Mouse (Mus musculus) urinary bladder, postnatal 4 days (tissue): ENCODE results near the gene Btg4.
"Not testable (repeated sequence)": the region's sequence is repeated elsewhere in the genome, so short reads cannot be mapped to it uniquely, and the experiment has no call there.

Source experiments
- DNase-seq, 2 experiments: peaks; one replicate each; pipeline ENCODE4 v3.0.0; 2021 to 2022; ENCODE audit warnings: low spot score in 2 of 2

Gene Btg4

GRCm38 (mm10) chr9:51081614-51082013, 20.9 kb downstream of the Btg4 start:
- DNase-seq = no peak

GRCm38 (mm10) chr9:51093697-51094096, 33.0 kb downstream of the Btg4 start:
- no peak for DNase-seq

- no peak for DNase-seq
These were observed 35.6 kb downstream of the Btg4 start for GRCm38 (mm10) chr9:51096306-51096705.

GRCm38 (mm10) chr9:51101756-51102425, 41.2 kb downstream of the Btg4 start, which contains the start of gene 4833427G06Rik:
TSS of gene 4833427G06Rik (minus strand) at chr9:51102078.
- DNase-seq = peak; percentile 34 to 62

GRCm38 (mm10) chr9:51102963-51103807, 42.5 kb downstream of the Btg4 start:
- peak; percentile 24 to 72 for DNase-seq

- DNase-seq = peak in 1 of 2 experiments; percentile 67
These were observed 43.3 kb downstream of the Btg4 start for GRCm38 (mm10) chr9:51103808-51104514.

- DNase-seq = no peak
These were observed 45.0 kb downstream of the Btg4 start for GRCm38 (mm10) chr9:51105751-51106150.

GRCm38 (mm10) chr9:51114767-51115166, 54.1 kb downstream of the Btg4 start:
- no peak for DNase-seq

GRCm38 (mm10) chr9:51136985-51137384, 76.3 kb downstream of the Btg4 start:
- DNase-seq = peak in 1 of 2 experiments; percentile 54

GRCm38 (mm10) chr9:51137432-51137831, 76.7 kb downstream of the Btg4 start:
- peak in 1 of 2 experiments; percentile 20 for DNase-seq

- DNase-seq = no peak
These were observed 77.1 kb downstream of the Btg4 start for GRCm38 (mm10) chr9:51137836-51138235.

- no peak for DNase-seq
These were observed 77.6 kb downstream of the Btg4 start for GRCm38 (mm10) chr9:51138301-51138700.

- not testable (repeated sequence) for DNase-seq
These were observed 78.7 kb downstream of the Btg4 start for GRCm38 (mm10) chr9:51139401-51139800.

GRCm38 (mm10) chr9:51140711-51141110, 80.0 kb downstream of the Btg4 start:
- no peak for DNase-seq

GRCm38 (mm10) chr9:51143437-51143836, 82.7 kb downstream of the Btg4 start:
- no peak for DNase-seq

GRCm38 (mm10) chr9:51144218-51144617, 83.5 kb downstream of the Btg4 start:
- peak in 1 of 2 experiments; percentile 30 for DNase-seq

- DNase-seq = peak in 1 of 2 experiments; percentile 56
These were observed 85.8 kb downstream of the Btg4 start for GRCm38 (mm10) chr9:51146496-51146895.

GRCm38 (mm10) chr9:51147294-51147693, 86.6 kb downstream of the Btg4 start:
- DNase-seq = peak in 1 of 2 experiments; percentile 57

- no peak for DNase-seq
These were observed 91.5 kb downstream of the Btg4 start for GRCm38 (mm10) chr9:51152079-51152752.

- DNase-seq = peak; percentile 71 to 74
These were observed 101.2 kb downstream of the Btg4 start for GRCm38 (mm10) chr9:51161771-51162388.

- no peak for DNase-seq
These were observed 103.3 kb downstream of the Btg4 start for GRCm38 (mm10) chr9:51163989-51164388.
